Mouse (Mus musculus): ENCODE results near the gene Ppp1r16b. TPM values are rescaled to one million over a fixed set of nuclear protein-coding genes. Genes with fewer than 3 reads are reported as not detected.
A peak's percentile ranks its signal among the peaks of the same experiment; 100 is the strongest.

Gene Ppp1r16b
- polyA plus RNA-seq, 1 experiment = not detected

DNA sequence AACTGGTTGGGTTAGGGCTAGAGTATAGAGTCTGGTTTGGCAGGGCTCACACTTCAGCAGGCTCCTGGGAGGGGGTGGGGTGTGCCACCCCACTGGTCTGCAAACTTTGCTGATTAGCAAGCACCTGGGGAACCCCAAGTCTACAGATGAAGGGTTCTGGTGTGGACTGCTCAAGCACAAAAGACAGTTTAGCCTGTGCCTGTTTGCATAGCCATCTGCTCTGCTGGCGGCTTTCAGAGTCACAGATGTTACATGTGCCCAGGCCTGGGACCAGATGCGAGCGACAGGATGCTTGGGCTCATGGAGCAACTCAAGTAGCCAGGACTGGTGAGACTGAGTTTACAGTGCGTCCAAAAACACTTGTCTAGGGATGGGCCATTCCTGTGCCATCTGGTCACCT lies 8.3 kb downstream of the Ppp1r16b start:
- no peak overlapping the region for H3K4me3 ChIP-seq (ENCODE audit: insufficient read depth, low read depth, low read length)
- TF ChIP-seq POLR2A (IDR thresholded peaks at IDR 0.05; ENCODE audit: insufficient read depth, low read depth, low read length) (no peak), CTCF (IDR thresholded peaks at IDR 0.05; ENCODE audit: insufficient read depth, low read depth, low read length) (no peak)
- H3K4me1 ChIP-seq (ENCODE audit: control insufficient read depth, insufficient read depth, low read length) = peaks cover 46% of the 10 kb centered on the region
- H3K27ac ChIP-seq (ENCODE audit: insufficient read depth, low read depth, low read length) = 0 out of 2 replicates have a peak overlapping the region, but pooled peaks have one; percentile 7
- WGBS = 66% methylated on average over 4 of the region's 4 CpGs

DNA sequence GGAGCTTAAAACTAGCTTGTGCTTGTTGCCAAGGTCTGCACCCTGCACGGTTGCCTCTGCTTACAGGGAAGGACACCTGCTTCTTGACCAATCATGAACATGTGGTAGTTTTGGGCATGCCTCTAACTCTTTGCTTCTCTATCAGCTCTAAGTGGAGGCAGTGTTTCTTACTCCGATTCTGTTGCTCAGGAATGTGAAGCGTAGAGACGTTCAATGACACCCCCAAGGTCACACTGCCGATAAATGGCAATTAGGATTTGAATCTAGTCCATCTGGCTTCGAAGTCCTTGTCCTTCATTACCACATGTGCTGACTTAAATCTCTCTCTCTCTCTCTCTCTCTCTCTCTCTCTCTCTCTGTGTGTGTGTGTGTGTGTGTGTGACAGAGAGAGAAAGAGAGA lies 8.9 kb downstream of the Ppp1r16b start:
- Histone ChIP-seq H3K4me3 (ENCODE audit: insufficient read depth, low read depth, low read length) (no peak overlapping the region), H3K4me1 (ENCODE audit: control insufficient read depth, insufficient read depth, low read length) (peaks cover 46% of the 10 kb centered on the region), H3K27ac (ENCODE audit: insufficient read depth, low read depth, low read length) (no peak overlapping the region)
- 47% methylated on average over 6 of the region's 6 CpGs for WGBS
- TF ChIP-seq CTCF (IDR thresholded peaks at IDR 0.05; ENCODE audit: insufficient read depth, low read depth, low read length) = no peak
- TF ChIP-seq POLR2A (IDR thresholded peaks at IDR 0.05; ENCODE audit: insufficient read depth, low read depth, low read length) = no peak

DNA sequence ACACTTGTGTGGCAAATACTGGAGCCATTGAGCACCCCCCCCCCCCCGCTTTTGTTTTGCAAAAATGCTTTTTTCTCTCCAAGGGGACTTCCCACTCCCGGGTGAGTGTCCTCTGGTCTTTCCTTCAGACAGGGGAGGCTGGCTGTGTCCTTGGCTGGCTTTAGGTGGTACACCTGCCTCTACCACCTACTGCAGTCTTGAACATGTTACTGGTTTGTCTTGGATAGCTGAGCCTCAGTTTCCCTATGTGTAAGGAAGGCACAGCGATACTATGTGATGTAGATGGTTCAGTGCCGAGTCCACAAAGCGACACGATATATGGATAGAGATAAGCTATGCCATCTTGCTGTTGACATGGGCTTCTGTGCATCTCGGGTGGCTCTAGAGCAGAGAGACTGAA lies 9.6 kb downstream of the Ppp1r16b start:
- WGBS = 79% methylated on average over 7 of the region's 7 CpGs
- TF ChIP-seq POLR2A (IDR thresholded peaks at IDR 0.05; ENCODE audit: insufficient read depth, low read depth, low read length) (no peak), CTCF (IDR thresholded peaks at IDR 0.05; ENCODE audit: insufficient read depth, low read depth, low read length) (no peak)

DNA sequence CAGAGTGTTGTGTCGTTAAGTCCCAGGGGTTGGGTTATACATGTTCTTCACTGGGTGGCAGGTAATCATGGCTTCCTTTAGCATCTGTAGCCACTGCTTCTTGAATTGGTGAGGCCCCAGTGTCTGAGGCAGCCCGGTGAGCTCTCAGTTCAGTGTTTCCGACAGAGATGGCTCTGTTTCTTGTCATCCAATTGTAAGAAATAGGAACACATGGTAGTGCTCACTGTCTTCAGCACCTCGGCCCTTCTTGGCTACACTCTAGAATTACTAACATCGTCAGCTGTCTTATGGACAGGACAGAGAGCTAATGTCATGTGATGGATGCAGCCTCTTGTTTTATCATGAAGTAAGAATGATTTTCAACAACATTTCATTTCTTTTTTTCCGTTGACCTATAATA lies 10.0 kb downstream of the Ppp1r16b start:
- H3K4me3 ChIP-seq (ENCODE audit: insufficient read depth, low read depth, low read length) = no peak overlapping the region
- no peak for TF ChIP-seq POLR2A (IDR thresholded peaks at IDR 0.05; ENCODE audit: insufficient read depth, low read depth, low read length)
- no peak for TF ChIP-seq CTCF (IDR thresholded peaks at IDR 0.05; ENCODE audit: insufficient read depth, low read depth, low read length)
- H3K4me1 ChIP-seq (ENCODE audit: control insufficient read depth, insufficient read depth, low read length) = peaks cover 40% of the 10 kb centered on the region
- H3K27ac ChIP-seq (ENCODE audit: insufficient read depth, low read depth, low read length) = no peak overlapping the region
- 61% methylated on average over 6 of the region's 6 CpGs for WGBS

More for the DNA sequence above, 9.6 kb downstream of the Ppp1r16b start:
- Histone ChIP-seq H3K4me1 (ENCODE audit: control insufficient read depth, insufficient read depth, low read length) (peaks cover 40% of the 10 kb centered on the region), H3K27ac (ENCODE audit: insufficient read depth, low read depth, low read length) (no peak overlapping the region), H3K4me3 (ENCODE audit: insufficient read depth, low read depth, low read length) (no peak overlapping the region)

DNA sequence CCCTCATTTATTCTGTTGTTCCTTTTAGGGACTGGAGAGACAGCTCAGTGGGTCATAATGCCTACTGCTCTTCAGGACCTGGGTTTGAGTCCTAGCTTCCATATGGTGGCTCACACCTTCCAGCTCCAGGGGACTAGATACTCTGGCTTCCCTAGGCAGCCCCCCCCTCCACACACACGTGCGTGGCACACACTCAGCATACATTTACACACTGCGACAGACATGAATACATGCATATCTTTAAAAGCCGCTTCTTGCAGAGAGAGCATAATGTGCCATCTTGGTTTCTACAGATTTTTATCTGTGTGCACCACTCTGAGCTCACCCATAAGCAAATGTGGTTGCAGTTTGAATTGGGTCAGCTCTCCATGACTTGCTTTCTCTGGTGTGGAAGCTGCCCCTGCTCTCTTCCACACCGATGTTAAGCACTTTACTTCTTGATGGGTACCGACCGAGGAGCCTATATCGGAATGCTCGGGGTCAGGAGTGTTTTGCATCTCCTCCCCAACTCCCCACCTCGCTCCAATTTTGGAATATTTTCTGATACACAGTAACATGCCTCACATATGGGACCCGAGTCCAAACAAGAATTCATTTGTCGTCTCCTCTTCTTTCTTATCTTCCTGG lies 10.8 kb downstream of the Ppp1r16b start:
- no peak overlapping the region for H3K4me3 ChIP-seq (ENCODE audit: insufficient read depth, low read depth, low read length)
- TF ChIP-seq POLR2A (IDR thresholded peaks at IDR 0.05; ENCODE audit: insufficient read depth, low read depth, low read length) (no peak), CTCF (IDR thresholded peaks at IDR 0.05; ENCODE audit: insufficient read depth, low read depth, low read length) (no peak)
- peaks cover 35% of the 10 kb centered on the region for H3K4me1 ChIP-seq (ENCODE audit: control insufficient read depth, insufficient read depth, low read length)
- H3K27ac ChIP-seq (ENCODE audit: insufficient read depth, low read depth, low read length) = no peak overlapping the region
- 85% methylated on average over 12 of the region's 12 CpGs for WGBS

DNA sequence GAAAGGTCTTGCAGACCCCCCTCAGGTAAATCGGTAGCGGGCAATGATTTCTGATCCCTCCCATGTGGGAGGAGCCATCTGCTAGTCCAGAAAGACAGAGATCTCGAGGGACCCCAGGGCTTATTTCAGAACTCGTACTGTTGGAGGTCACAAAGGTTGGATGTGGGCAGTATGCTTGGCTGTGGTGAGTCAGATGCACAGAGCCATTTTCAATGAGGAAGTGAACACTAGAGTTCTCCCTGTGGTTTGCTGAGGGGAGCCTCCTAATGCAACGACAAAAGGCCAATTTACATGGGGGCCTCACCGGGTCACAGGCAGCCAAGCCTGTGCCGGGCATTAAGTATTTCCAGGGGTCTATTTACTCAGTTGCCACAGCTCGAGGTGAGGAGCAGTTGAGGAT lies 12.7 kb downstream of the Ppp1r16b start:
- TF ChIP-seq POLR2A (IDR thresholded peaks at IDR 0.05; ENCODE audit: insufficient read depth, low read depth, low read length) (no peak), CTCF (IDR thresholded peaks at IDR 0.05; ENCODE audit: insufficient read depth, low read depth, low read length) (no peak)
- no peak overlapping the region for H3K4me3 ChIP-seq (ENCODE audit: insufficient read depth, low read depth, low read length)
- peaks cover 40% of the 10 kb centered on the region for H3K4me1 ChIP-seq (ENCODE audit: control insufficient read depth, insufficient read depth, low read length)
- 64% methylated on average over 8 of the region's 8 CpGs for WGBS
- H3K27ac ChIP-seq (ENCODE audit: insufficient read depth, low read depth, low read length) = no peak overlapping the region

DNA sequence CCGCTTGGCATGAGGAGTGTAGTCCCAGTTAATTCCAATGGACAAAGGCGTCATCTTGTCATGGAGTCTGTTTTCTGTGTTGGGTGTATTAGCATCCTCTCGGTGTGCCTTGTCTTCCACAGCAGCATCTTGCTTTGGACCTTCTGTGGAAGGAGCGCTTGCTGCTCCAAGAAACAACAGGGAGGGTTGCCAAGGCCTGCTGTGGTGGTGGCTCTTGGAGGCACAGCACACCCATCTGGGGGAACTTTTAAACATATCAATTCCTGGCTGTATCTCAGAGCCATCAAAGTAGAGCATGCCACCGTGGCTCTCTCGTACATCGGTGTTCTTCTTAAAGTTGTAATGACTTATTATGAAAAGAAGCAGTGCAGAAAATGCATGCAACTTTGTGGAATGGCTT lies 13.9 kb downstream of the Ppp1r16b start:
- TF ChIP-seq POLR2A (IDR thresholded peaks at IDR 0.05; ENCODE audit: insufficient read depth, low read depth, low read length) (no peak), CTCF (IDR thresholded peaks at IDR 0.05; ENCODE audit: insufficient read depth, low read depth, low read length) (no peak)
- no peak overlapping the region for H3K4me3 ChIP-seq (ENCODE audit: insufficient read depth, low read depth, low read length)
- 67% methylated on average over 7 of the region's 7 CpGs for WGBS
- no peak overlapping the region for H3K27ac ChIP-seq (ENCODE audit: insufficient read depth, low read depth, low read length)
- peaks cover 38% of the 10 kb centered on the region for H3K4me1 ChIP-seq (ENCODE audit: control insufficient read depth, insufficient read depth, low read length)

DNA sequence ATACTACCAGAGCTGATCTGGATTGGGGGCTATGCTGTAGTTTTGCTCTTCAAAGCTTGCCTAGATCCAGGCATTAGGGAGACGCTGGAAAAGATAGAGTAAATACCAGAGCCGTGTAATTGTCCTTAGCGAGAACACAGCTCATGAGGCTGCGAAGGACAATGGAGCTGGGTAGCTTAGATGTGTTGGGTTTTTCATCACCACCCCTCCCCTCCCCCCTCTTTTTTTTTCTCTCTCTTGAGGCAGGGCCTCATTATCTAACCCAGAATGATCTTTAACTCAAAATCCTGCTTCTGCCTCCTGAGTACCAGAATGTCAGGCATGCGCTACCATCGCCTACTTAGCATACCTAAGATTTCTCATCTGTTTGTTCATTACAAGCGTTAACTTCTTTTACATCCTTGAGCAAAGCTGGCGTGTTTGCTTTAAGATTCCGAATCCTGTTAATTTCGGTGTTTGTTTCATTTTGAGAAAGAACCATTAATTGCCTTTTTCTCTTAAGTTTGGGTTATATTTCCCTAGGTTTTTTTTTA lies 15.2 kb downstream of the Ppp1r16b start:
- no peak overlapping the region for H3K27ac ChIP-seq (ENCODE audit: insufficient read depth, low read depth, low read length)
- TF ChIP-seq CTCF (IDR thresholded peaks at IDR 0.05; ENCODE audit: insufficient read depth, low read depth, low read length) (no peak), POLR2A (IDR thresholded peaks at IDR 0.05; ENCODE audit: insufficient read depth, low read depth, low read length) (no peak)
- H3K4me1 ChIP-seq (ENCODE audit: control insufficient read depth, insufficient read depth, low read length) = peaks cover 44% of the 10 kb centered on the region
- WGBS = 62% methylated on average over 10 of the region's 10 CpGs
- no peak overlapping the region for H3K4me3 ChIP-seq (ENCODE audit: insufficient read depth, low read depth, low read length)

DNA sequence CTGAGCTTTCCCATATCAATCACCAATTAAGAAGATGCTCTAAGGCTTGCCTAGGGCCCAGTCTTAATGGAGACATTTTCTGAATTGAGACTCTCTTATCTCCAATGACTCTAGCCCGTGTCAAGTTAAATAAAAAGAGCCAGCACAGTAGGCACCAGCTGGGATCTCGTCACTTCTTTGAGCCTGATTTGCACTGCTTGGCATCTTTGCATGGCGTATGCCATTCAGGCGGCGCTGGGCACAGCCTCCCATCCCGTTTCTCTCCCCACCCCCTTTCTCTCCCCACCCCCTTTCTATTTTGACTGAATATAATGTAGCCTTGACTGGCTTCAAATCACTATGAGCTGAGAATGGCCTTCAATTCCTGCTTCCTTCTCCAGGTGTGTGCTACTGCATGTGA lies 16.5 kb downstream of the Ppp1r16b start:
- no peak for TF ChIP-seq POLR2A (IDR thresholded peaks at IDR 0.05; ENCODE audit: insufficient read depth, low read depth, low read length)
- TF ChIP-seq CTCF (IDR thresholded peaks at IDR 0.05; ENCODE audit: insufficient read depth, low read depth, low read length) = no peak
- Histone ChIP-seq H3K4me1 (ENCODE audit: control insufficient read depth, insufficient read depth, low read length) (peaks cover 46% of the 10 kb centered on the region), H3K27ac (ENCODE audit: insufficient read depth, low read depth, low read length) (no peak overlapping the region), H3K4me3 (ENCODE audit: insufficient read depth, low read depth, low read length) (no peak overlapping the region)
- 66% methylated on average over 6 of the region's 6 CpGs for WGBS

Data from olfactory bulb, adult 2 months (tissue).